Mouse (Mus musculus): ENCODE measurements around the gene Pdzd7. TPM values are rescaled to one million over a fixed set of nuclear protein-coding genes. Genes with fewer than 3 reads are reported as not detected.

Pdzd7 gene
- total RNA-seq, 2 experiments from 2014 or later = 5.9 to 6.8 TPM

DNA sequence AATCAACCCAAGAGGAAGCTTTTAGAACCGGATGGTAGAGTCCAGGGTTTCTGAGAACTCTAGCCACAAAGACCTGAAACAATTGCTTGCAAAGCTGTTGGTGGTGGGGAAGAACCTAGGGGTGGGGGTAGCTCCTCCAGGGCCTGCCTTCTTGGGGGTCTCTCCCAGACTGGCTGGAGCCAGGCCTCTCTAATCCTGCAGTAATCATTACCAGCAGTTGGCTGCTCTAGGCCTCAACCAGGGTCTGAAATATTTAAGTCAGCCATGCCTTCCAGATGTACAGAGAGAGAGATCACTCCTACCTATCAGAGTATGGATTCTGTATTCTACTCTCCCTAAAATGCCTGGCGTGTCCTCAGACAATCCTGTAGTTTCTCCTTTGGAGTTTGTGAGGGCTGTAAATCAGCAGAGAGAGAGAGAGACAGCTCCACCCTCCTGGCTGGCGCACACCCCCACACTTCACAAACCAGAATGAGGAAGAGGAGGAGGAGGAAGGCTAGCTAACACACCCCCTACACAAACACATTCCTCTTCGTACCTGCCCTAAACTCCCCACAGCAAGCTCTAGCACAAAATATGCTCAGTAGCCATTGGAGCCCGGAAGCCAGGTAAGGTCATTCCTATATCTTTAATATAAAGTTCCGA lies 31.8 kb downstream of the Pdzd7 start:
- no peak for TF ChIP-seq CTCF (IDR thresholded peaks at IDR 0.05)
- peak overlapping the region; percentile 94 for H3K27ac ChIP-seq
- intact Hi-C loops (cut with DNase I) = no loop called here
- no peak overlapping the region for H3K4me3 ChIP-seq
- no peak for DNase-seq

DNA sequence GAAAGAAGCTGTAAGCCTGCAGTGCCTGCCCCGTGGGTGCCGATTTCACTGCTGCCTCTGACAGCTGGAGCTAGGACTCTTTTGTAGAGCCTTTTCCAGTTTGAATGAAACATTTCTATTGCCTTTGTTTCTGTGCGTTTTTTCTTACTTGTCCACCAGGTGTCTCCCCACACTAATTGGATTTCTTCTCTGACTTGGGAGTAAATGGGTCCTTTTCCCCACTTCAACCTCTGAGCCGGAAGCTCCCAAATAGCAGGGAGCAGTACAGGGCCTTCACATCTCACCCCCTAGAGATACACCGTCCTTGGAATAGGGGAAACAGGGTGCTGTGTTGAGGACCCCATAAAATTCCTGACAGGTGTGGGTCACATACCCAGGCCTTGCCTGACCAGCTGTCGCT lies 32.9 kb downstream of the Pdzd7 start:
- H3K27ac ChIP-seq = no peak overlapping the region
- TF ChIP-seq CTCF (IDR thresholded peaks at IDR 0.05) = peak; percentile 66
- no peak overlapping the region for H3K4me3 ChIP-seq
- intact Hi-C loops (cut with DNase I) = loop anchor here (1.0 kb wide), 1 partner anchor 19 kb away; no protein-coding TSS in a partner anchor
- DNase-seq = no peak

DNA sequence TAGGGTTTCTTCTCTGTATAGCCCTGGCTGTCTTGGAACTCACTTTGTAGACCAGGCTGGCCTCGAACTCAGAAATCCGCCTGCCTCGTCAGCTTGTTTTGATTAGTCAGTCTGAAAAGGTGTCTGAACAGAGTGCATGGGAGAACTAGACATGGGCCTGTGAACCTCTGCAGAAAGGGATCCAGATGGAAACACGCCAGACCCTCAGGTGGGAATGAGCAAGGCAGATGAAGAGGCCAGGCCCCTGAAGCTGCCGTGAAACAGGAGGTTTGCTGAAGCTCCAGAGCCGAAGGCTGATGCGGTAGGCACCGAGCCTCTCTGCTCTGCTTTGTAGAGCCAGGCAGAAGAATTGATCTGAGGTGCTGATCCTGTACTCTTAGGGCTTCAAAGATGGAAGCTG lies 33.3 kb downstream of the Pdzd7 start:
- no peak for TF ChIP-seq CTCF (IDR thresholded peaks at IDR 0.05)
- Histone ChIP-seq H3K27ac (no peak overlapping the region), H3K4me3 (no peak overlapping the region)
- intact Hi-C loops (cut with DNase I) = loop anchor here (1.0 kb wide), 1 partner anchor 19 kb away; no protein-coding TSS in a partner anchor
- DNase-seq = no peak

DNA sequence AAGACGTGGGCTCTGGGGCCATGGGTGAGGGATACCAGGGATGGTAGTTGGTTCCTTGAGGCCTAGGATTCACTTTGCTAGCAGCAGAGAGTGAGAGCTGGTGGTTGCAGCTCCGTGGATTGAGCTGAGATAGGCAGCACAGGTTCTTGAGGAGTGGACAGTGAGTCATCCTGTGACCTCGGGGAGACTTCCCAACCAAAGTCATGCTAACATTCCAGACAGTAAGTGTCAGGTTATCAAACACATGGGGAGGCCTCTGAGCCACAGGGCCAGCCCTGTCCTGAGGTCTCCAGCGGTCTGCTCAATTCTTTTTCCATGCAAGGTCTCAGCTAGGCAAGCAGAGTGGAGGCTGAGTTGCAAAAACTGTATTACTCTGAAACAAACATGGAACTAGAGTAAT lies 34.9 kb downstream of the Pdzd7 start:
- no peak for DNase-seq
- Histone ChIP-seq H3K27ac (peak overlapping the region; percentile 60), H3K4me3 (no peak overlapping the region)
- TF ChIP-seq CTCF (IDR thresholded peaks at IDR 0.05) = no peak
- intact Hi-C loops (cut with DNase I) = no loop called here

DNA sequence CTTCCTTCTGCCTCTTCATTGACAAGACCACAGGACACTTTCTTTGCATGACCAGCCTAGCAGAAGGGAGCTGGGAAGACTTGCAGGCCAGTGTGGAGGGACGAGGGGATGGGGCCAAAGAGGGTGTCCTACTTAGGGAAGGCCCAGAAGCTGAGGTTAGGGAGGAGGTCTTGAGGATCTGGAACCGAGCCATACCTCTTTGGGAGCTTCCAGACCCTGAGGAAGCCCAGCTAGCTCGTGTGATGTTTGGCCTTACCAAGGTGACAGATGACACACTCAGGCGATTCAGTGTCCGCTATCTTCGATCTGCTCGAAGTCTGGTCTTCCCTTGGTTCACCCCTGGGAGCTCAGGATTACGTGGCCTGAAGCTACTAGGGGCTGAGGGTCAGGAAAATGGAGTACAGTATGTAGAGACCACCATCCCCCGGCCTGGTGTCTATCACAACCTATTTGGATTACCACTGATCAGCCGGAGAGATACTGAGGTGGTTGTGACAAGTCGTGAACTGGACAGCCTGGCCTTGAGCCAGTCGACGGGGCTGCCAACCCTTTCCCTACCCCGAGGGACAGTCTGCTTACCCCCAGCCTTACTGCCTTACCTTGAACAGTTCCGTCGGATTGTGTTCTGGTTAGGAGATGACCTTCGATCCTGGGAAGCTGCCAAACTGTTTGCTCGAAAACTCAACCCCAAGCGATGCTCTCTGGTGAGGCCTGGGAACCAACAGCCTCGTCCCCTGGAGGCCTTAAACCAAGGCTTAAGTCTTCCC lies 37.9 kb downstream of the Pdzd7 start:
- TF ChIP-seq CTCF (IDR thresholded peaks at IDR 0.05) = no peak
- peak overlapping the region; percentile 89 for H3K27ac ChIP-seq
- peak overlapping the region; percentile 99 for H3K4me3 ChIP-seq
- DNase-seq = no peak
- intact Hi-C loops (cut with DNase I) = no loop called here

DNA sequence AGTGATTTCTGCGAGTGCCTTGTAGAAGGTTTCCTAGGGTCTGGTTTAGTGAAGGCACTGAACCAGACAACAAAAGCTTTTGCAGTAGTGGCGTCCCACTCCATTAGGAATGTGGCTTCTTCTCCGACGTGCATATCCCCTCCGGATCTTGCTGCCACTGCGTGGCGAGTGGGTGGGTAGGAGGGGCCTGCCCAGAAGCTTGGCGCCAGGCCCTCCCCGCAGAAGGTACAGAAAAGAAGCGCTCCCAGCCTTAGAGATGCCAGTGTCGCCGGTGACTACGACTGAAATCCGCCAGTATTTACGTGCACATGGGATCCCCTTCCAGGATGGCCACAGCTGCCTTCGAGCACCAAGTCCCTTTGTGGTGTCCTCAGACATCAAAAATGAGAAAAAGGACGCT lies 38.5 kb downstream of the Pdzd7 start:
- no peak for DNase-seq
- H3K4me3 ChIP-seq = peak overlapping the region; percentile 99
- intact Hi-C loops (cut with DNase I) = no loop called here
- H3K27ac ChIP-seq = peak overlapping the region; percentile 89
- TF ChIP-seq CTCF (IDR thresholded peaks at IDR 0.05) = no peak

DNA sequence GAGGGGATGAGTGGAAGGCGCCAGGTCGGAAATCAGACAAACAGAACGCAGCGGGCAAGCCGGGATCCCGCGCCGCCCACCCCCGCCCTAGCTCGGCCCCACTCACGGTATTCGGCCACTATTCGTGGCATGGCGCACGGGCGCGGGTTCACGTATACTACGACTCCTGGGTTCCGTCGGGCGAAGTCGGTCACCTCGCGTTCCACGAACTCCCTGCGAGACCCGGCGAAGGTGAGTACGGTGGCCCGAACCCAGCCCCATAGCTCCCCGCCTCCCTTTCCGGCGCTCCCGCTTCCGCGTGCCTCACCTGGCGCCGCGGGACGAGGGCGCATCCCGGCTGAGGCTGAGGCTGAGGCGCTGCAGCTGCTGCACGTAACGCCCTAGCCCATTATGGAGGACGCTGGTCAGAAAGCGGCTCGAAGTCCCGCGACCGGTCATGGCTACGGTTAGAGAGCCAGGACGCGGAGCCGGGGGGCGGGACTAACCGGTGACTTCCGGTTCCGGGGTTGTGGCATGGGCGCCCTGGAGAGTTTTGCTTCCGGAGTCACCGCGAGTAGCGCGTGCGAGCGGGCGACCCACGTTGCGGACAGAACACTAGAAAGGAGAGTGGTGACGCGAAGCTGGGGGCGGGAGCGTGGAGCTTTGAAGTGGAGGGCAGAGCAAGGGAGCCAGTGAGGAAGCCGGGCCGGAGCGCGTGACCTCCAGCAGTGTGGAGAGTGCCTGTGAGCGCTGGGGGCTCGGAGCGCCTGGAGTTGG lies 39.4 kb downstream of the Pdzd7 start, which contains the start of gene Mrpl43:
Gene Mrpl43 (minus strand): TSS at position 486 of the 756 bp plus-strand sequence.
- intact Hi-C loops (cut with DNase I) = no loop called here
- H3K4me3 ChIP-seq = peak within 1 kb of the TSS; percentile 99
- no peak for TF ChIP-seq CTCF (IDR thresholded peaks at IDR 0.05)
- peak within 1 kb of the TSS; percentile 89 for H3K27ac ChIP-seq
- DNase-seq = peak; percentile 98

DNA sequence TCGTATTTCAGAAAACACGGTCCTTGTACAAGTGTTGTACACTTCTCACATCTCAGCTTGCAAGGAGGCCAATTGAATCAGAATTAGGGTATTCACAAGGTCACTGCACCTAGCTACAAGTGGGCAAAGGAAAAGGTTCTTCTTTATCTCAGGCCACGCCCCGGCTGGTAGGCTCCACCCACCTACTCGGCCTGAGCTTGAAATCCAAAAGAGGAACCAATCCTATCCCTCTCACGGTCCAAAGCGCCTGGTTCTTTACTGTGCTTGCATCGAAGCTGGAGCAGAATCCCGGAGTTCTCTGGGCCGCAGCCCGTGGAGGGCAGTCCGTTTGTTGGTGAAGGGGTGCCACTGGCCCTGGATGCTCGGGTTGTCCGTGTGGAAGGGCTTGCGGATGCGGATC lies 40.1 kb downstream of the Pdzd7 start, which contains the start of gene Twnk:
Gene Twnk (plus strand): TSS at position 220 of the 400 bp plus-strand sequence.
- DNase-seq = peak; percentile 58
- Histone ChIP-seq H3K27ac (peak within 1 kb of the TSS; percentile 89), H3K4me3 (peak within 1 kb of the TSS; percentile 99)
- no peak for TF ChIP-seq CTCF (IDR thresholded peaks at IDR 0.05)
- intact Hi-C loops (cut with DNase I) = no loop called here

DNA sequence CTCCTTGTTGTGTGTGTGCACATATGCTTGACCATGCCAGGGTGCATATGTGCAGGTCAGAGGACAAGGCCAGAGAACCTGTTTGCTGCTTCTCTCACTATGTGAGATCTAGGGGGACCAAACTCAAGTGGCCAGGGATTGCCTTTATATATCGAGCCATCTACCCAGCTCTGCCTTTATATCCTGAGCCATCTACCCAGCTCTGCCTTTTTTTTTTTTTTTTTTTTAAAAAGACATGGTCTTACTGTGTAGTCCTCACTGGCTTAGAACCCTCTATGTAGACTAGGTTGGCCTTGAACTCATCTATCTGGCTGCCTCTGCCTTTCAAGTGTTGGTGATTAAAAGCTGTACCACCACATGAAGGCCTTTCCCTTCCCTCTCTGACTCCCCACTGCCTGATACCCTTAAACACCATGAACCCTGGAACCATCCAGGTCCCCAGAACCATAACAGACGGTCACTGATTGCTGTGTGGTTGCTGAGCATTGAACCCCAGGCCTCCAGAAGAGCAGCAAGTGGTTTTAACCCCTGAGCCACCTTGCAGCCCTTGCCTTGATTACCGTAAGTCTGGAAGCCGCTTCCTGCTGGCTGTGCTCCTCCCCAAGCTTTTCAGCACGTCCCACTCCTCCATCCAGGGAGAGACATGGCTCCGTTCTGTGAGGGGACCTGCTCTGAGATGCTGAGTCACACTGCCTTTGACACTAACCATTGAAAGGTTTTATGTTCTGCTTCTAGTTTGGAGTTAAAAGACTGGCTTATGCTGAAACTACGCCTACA lies 41.6 kb downstream of the Pdzd7 start:
- TF ChIP-seq CTCF (IDR thresholded peaks at IDR 0.05) = no peak
- H3K4me3 ChIP-seq = no peak overlapping the region
- intact Hi-C loops (cut with DNase I) = no loop called here
- DNase-seq = peak; percentile 7
- no peak overlapping the region for H3K27ac ChIP-seq

DNA sequence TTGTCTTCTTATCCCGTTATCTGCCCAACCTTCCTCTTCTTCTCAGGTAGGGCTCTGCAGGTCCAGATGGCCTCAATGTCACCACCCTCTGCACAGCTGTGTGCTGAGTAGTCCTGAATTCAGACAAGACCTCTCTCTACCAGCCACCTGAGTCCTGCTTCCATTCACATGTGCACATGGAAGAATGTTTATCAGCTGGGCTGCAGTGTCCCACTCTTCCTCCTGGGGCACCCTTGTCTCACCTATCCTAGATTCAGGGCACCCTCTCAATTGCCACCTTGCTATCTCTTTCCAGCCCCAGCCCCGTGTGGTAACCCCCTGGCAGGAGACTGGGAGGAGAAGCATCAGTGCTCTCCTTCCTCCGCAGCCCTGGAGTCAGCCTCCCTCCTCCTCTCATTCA lies 43.2 kb downstream of the Pdzd7 start:
- H3K27ac ChIP-seq = no peak overlapping the region
- intact Hi-C loops (cut with DNase I) = no loop called here
- no peak for DNase-seq
- TF ChIP-seq CTCF (IDR thresholded peaks at IDR 0.05) = peak; percentile 33
- H3K4me3 ChIP-seq = no peak overlapping the region

DNA sequence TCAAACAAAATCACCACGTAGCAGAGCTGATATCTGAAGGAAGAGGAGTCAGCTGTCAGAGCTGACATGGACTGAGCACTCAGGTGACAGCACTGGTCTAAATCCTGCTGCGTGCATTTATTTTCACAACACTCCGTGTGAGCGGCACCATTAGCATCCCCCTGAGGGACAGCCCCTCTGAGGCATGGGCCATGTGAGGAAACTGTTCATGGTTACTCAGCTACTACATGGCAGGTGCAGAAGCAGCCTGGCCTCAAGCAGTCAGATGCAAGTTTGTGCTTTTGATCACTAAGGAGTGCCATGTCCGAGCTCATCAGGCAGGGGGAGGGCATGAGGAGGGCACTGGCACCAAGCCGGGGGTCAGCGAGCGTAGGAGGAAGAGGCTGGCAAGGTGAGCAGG lies 45.9 kb downstream of the Pdzd7 start:
- no peak for DNase-seq
- no peak for TF ChIP-seq CTCF (IDR thresholded peaks at IDR 0.05)

DNA sequence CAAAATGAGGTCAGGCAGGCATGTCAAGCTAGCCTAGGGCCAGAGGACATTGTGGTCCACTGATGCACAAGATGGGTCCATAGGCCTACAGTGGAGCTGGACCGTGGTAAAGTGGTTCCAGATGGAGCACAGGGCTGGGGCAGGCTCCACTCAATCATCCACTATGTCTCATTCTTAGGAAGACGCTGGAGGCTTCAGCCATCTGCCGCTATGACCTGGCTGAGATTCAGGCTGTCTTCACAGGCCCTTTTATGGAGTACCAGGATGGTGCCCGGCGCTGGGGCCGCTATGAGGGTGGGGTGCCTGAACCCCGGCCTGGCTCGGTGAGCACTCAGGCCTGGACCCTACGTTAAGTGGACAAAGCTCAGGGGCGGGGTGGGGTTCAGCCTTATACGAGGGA lies 47.7 kb downstream of the Pdzd7 start:
- no peak for DNase-seq
- TF ChIP-seq CTCF (IDR thresholded peaks at IDR 0.05) = no peak
- intact Hi-C loops (cut with DNase I) = no loop called here
- no peak overlapping the region for H3K4me3 ChIP-seq
- H3K27ac ChIP-seq = no peak overlapping the region

More for the DNA sequence above, 45.9 kb downstream of the Pdzd7 start:
- Histone ChIP-seq H3K4me3 (no peak overlapping the region), H3K27ac (no peak overlapping the region)
- intact Hi-C loops (cut with DNase I) = no loop called here
